Mouse (Mus musculus): Measurements from ENCODE around the gene Tm4sf19.

- TF ChIP-seq CTCF (IDR thresholded peaks at IDR 0.05; ENCODE audit: low read depth, low read length) (no peak), POLR2A (IDR thresholded peaks at IDR 0.05; ENCODE audit: extremely low read depth, insufficient read depth, low read length) (no peak)
These were observed 2.1 kb upstream of the Tm4sf19 start for GRCm38 (mm10) chr16:32398206-32398605.
